8 mouse cellular contexts compared by ENCODE assay signal in genomic region chr3:53416036-53416506, GRCm38 (mm10). TPM values are rescaled to one million over a fixed set of nuclear protein-coding genes. Genes with fewer than 3 reads are reported as not detected.
DNase-seq lines count a peak whose midpoint lies in the region; ATAC-seq lines count a peak whose summit lies in the region.

No protein-coding gene starts in this region.

- no peaks in the 10 kb centered on the region for H3K27me3 ChIP-seq in embryonic facial prominence, embryonic 11.5 days (ENCODE audit: control insufficient read depth, insufficient read depth, low read length)
- H3K27me3 ChIP-seq in embryonic facial prominence, embryonic 10.5 days (replicated peaks; ENCODE audit: low read depth, poor library complexity, severe bottlenecking): no peaks in the 10 kb centered on the region

- H3K4me2 ChIP-seq in embryonic facial prominence, embryonic 11.5 days (ENCODE audit: low read depth, low read length): no peak overlapping the region

- DNase-seq in embryonic facial prominence, embryonic 11.5 days (ENCODE audit: low spot score): peak; percentile 20
- no peak for DNase-seq in embryonic facial prominence, embryonic 10.5 days (ENCODE audit: low spot score)
- DNase-seq in testis, postnatal 10 days (ENCODE audit: low spot score): peak; percentile 11
- no peak for DNase-seq in testis, postnatal 14 days (ENCODE audit: low spot score)
- DNase-seq in layer of hippocampus, postnatal 14 days (ENCODE audit: low spot score in 2 of 2): peak; percentile 12 to 50
- no peak for DNase-seq in gastrocnemius, postnatal 10 days
- no peak for DNase-seq in adrenal gland, postnatal 14 days
- DNase-seq in urinary bladder, postnatal 10 days (ENCODE audit: low spot score): no peak

- H3K9ac ChIP-seq in embryonic facial prominence, embryonic 11.5 days (replicated peaks; ENCODE audit: low read length): no peak overlapping the region

- no peaks in the 10 kb centered on the region for H3K36me3 ChIP-seq in embryonic facial prominence, embryonic 11.5 days (replicated peaks; ENCODE audit: control insufficient read depth, insufficient read depth, low read depth, low read length)
- H3K36me3 ChIP-seq in embryonic facial prominence, embryonic 10.5 days (replicated peaks): no peaks in the 10 kb centered on the region

- WGBS in embryonic facial prominence, embryonic 11.5 days: 62% methylated on average over 5 of the region's 5 CpGs
- WGBS in embryonic facial prominence, embryonic 10.5 days: 69% methylated on average over 5 of the region's 5 CpGs

- no peaks in the 10 kb centered on the region for H3K9me3 ChIP-seq in embryonic facial prominence, embryonic 11.5 days (replicated peaks; ENCODE audit: control insufficient read depth, low read length)
- no peaks in the 10 kb centered on the region for H3K9me3 ChIP-seq in embryonic facial prominence, embryonic 10.5 days

- H3K4me1 ChIP-seq in embryonic facial prominence, embryonic 11.5 days (ENCODE audit: control insufficient read depth, insufficient read depth, low read length): no peaks in the 10 kb centered on the region
- H3K4me1 ChIP-seq in embryonic facial prominence, embryonic 10.5 days: peaks cover 9% of the 10 kb centered on the region

- ATAC-seq in embryonic facial prominence, embryonic 11.5 days (replicated peaks; ENCODE audit: insufficient number of reproducible peaks, low FRiP score, low TSS enrichment, low read depth): no peak

- no peak overlapping the region for H3K27ac ChIP-seq in embryonic facial prominence, embryonic 11.5 days (replicated peaks; ENCODE audit: low read depth, low read length)
- H3K27ac ChIP-seq in embryonic facial prominence, embryonic 10.5 days (replicated peaks): no peak overlapping the region

- H3K4me3 ChIP-seq in embryonic facial prominence, embryonic 11.5 days (ENCODE audit: low read depth, low read length): no peak overlapping the region
- no peak overlapping the region for H3K4me3 ChIP-seq in embryonic facial prominence, embryonic 10.5 days

RNA-seq across cellular contexts. Expression of gene Nhlrc3, which starts 47.1 kb away (rescaled TPM):
- 7.9 and 10.5 TPM in 2 replicates for polyA plus RNA-seq in embryonic facial prominence, embryonic 11.5 days (2014; fragmentation: Nextera tagmentation; extraction: Ambion mirVana)
- 10.6 and 11.0 TPM in 2 replicates for polyA plus RNA-seq in embryonic facial prominence, embryonic 10.5 days (2016; fragmentation: Nextera tagmentation; extraction: Ambion mirVana)
- 10 to 100 TPM in 1 of 2 experiments, 1 to 10 TPM in 1; 9.9 to 11.4 TPM for total RNA-seq in layer of hippocampus, postnatal 14 days (2021)
- total RNA-seq in gastrocnemius, postnatal 10 days (2021): 1 to 10 TPM; 4.1 to 5.2 TPM
- total RNA-seq in adrenal gland, postnatal 14 days (2021): 9.8 and 11.9 TPM in 2 replicates

RNA-seq across cellular contexts. Expression of gene Proser1, which starts 47.4 kb away (rescaled TPM):
- 19.5 and 21.4 TPM in 2 replicates for polyA plus RNA-seq in embryonic facial prominence, embryonic 11.5 days (2014; fragmentation: Nextera tagmentation; extraction: Ambion mirVana)
- 23.5 and 24.7 TPM in 2 replicates for polyA plus RNA-seq in embryonic facial prominence, embryonic 10.5 days (2016; fragmentation: Nextera tagmentation; extraction: Ambion mirVana)
- total RNA-seq in layer of hippocampus, postnatal 14 days (2021): 10 to 100 TPM; 28.0 to 28.5 TPM
- 10 to 100 TPM in 1 of 2 experiments, 1 to 10 TPM in 1; 9.6 to 11.9 TPM for total RNA-seq in gastrocnemius, postnatal 10 days (2021)
- total RNA-seq in adrenal gland, postnatal 14 days (2021): 22.4 and 25.6 TPM in 2 replicates

Comparison
In these comparisons a context has a peak if more than half of its experiments do, and no peak if none do; other contexts are left out.
1. DNase-seq: peak in embryonic facial prominence, embryonic 11.5 days (single experiment), testis, postnatal 10 days (single experiment) and layer of hippocampus, postnatal 14 days (2 of 2); none in embryonic facial prominence, embryonic 10.5 days (single experiment), testis, postnatal 14 days (single experiment), gastrocnemius, postnatal 10 days (single experiment), adrenal gland, postnatal 14 days (single experiment) and urinary bladder, postnatal 10 days (single experiment).